Mouse (Mus musculus) ES-Bruce4 (cell line): Measurements from ENCODE around the gene Grid2ip. TPM values are rescaled to one million over a fixed set of nuclear protein-coding genes. Genes with fewer than 3 reads are reported as not detected.

ENCODE experiments used
- H3K27ac ChIP-seq: 2 replicates; pipeline ENCODE4 v1.5.1; 2012; ENCODE audit warnings: low read length, inconsistent platforms; ENCODE audit not compliant: insufficient read depth
- H3K27me3 ChIP-seq: 2 replicates; pipeline ENCODE4 v1.6.1; 2012; ENCODE audit warnings: mild to moderate bottlenecking, low read length, inconsistent platforms; ENCODE audit not compliant: control insufficient read depth, poor library complexity, insufficient read depth, severe bottlenecking
- H3K36me3 ChIP-seq: 2 replicates; pipeline ENCODE4 v1.6.1; 2012; ENCODE audit warnings: inconsistent platforms, mild to moderate bottlenecking, low read length, moderate library complexity; ENCODE audit not compliant: control insufficient read depth, poor library complexity, insufficient read depth, severe bottlenecking
- H3K4me1 ChIP-seq: one replicate; pipeline ENCODE4 v1.8.1; 2011; ENCODE audit warnings: low read length; ENCODE audit not compliant: control insufficient read depth, insufficient read depth
- H3K4me3 ChIP-seq: 2 replicates; pipeline ENCODE4 v1.5.1; 2011; ENCODE audit warnings: low read depth, mild to moderate bottlenecking, low read length
- H3K9ac ChIP-seq: 2 replicates; pipeline ENCODE4 v1.6.1; 2012; ENCODE audit warnings: low read depth, mild to moderate bottlenecking, inconsistent platforms; ENCODE audit not compliant: poor library complexity, severe bottlenecking
- H3K9me3 ChIP-seq: replicated peaks from 2 replicates; pipeline ENCODE4 v1.6.1; 2012; ENCODE audit warnings: mild to moderate bottlenecking, low read length, inconsistent platforms; ENCODE audit not compliant: control insufficient read depth, poor library complexity, insufficient read depth, severe bottlenecking
- CTCF ChIP-seq: IDR thresholded peaks from one replicate; pipeline ENCODE4 v1.8.1; 2011; ENCODE audit warnings: low read depth, low read length
- EP300 ChIP-seq: IDR thresholded peaks from 2 replicates; pipeline ENCODE4 v1.6.1; 2011; ENCODE audit warnings: low read depth, low read length; ENCODE audit not compliant: insufficient read depth
- POLR2A ChIP-seq: IDR thresholded peaks from one replicate; pipeline ENCODE4 v1.8.1; 2011; ENCODE audit warnings: low read length; ENCODE audit not compliant: insufficient read depth
- polyA plus RNA-seq: library from polyadenylated mRNA; stranded (reverse); fragments of >200 nt; gene quantifications from 2 replicates; pipeline ENCODE4 v1.2.4, GENCODE M21; 2011; ENCODE audit warnings: low read depth; ENCODE audit not compliant: missing spikeins, insufficient read depth, insufficient read length

Grid2ip gene
- polyA plus RNA-seq, 1 experiment = 0.57 TPM

DNA sequence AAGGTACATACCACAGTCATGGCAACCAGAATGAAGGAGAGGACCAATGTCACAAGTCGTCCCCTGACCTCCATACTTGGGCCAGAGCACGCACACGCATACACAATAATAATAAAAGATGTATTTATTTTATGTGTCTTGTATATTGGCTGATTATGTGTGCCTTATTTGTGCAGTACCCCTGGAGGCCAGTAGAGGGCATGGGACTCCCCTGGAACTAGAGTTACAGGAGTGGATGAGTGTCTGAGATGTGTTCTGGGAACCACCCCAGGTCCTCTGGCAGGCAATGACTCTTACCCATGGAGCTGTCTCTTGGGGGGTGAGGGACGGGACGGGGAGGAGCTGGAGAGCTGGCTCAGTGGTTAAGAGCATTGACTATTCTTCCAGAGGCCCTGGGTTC is 2.9 kb downstream of the Grid2ip start:
- H3K9ac ChIP-seq = no peak overlapping the region
- TF ChIP-seq POLR2A (no peak), CTCF (peak; percentile 41)

DNA sequence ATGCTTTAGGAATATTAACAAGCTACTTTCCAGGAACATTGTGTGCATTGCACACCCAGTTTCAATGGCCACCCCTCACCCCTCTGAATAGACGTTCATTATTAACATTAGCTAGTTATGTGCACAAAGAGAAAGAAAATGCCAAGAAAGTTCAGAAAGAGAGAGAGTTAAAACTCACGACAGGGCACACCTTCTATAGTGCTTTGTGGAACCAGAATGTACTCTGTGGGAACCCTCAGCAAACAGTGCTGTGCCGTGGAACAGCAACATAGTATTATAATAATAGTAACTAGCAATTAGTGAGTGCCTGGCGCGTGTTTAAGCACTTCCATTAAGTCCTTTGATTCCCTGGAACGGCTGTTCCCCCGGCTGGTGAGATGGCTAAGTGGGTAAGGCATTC is 4.3 kb downstream of the Grid2ip start:
- no peaks in the 10 kb centered on the region for H3K9me3 ChIP-seq
- H3K36me3 ChIP-seq = no peaks in the 10 kb centered on the region
- H3K27ac ChIP-seq = no peak overlapping the region
- no peaks in the 10 kb centered on the region for H3K27me3 ChIP-seq
- no peak overlapping the region for H3K9ac ChIP-seq
- TF ChIP-seq CTCF (no peak), EP300 (no peak), POLR2A (no peak)
- no peak overlapping the region for H3K4me3 ChIP-seq
- no peaks in the 10 kb centered on the region for H3K4me1 ChIP-seq

More for the DNA sequence above, 2.9 kb downstream of the Grid2ip start:
- Histone ChIP-seq H3K27ac (no peak overlapping the region), H3K9me3 (no peaks in the 10 kb centered on the region), H3K4me1 (no peaks in the 10 kb centered on the region), H3K36me3 (no peaks in the 10 kb centered on the region), H3K4me3 (no peak overlapping the region), H3K27me3 (no peaks in the 10 kb centered on the region)

DNA sequence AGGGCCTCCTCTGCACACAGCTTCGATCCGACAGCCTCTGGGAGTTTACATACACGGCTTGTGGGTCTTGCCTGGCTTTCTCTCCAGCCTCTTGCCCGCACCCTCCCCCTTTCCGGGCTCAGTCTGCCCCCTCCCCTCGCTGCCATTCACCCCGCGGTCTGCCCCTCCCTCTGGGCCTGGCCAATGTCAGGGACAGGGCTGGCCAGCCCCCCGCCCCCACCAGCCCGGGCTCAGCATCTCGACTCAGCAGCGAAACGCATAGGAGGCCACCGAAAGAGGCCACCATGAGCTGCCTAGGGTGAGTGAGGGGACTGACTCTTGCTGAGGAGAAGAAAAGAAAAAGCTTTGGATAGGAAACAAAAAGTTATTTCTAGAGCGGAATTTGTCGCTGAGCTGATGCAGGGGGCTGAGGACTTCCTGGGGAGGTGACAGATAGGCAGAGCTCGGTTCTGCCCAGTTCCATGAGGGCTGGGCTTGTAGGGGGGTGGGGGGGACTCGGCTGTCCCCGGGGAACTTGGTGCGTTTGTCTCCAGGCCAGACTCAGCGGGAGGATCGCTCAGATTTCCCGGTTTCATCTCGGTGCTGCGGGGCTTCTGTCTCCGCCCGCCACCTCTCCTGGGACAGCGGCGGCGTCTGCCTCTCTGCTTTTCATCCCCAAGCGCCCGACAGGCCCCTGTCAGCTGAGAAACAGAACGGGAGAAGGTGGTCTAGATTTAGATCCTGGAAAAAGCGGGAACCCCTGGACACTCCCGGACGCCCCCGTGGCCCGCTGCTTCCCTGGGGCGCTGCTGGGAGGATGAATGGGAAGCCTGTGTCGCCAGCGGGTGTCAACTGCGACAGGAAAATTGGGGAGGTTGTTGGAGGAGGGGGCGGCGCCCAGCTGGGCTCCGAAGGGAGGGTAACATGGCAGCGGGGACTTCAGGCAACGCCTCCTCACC is 6.8 kb downstream of the Grid2ip start:
- Histone ChIP-seq H3K4me1 (no peaks in the 10 kb centered on the region), H3K9ac (no peak overlapping the region), H3K27ac (no peak overlapping the region), H3K36me3 (no peaks in the 10 kb centered on the region), H3K4me3 (peak overlapping the region; percentile 29), H3K27me3 (no peaks in the 10 kb centered on the region), H3K9me3 (no peaks in the 10 kb centered on the region)
- TF ChIP-seq POLR2A = no peak
- no peak for TF ChIP-seq EP300
- TF ChIP-seq CTCF = no peak

DNA sequence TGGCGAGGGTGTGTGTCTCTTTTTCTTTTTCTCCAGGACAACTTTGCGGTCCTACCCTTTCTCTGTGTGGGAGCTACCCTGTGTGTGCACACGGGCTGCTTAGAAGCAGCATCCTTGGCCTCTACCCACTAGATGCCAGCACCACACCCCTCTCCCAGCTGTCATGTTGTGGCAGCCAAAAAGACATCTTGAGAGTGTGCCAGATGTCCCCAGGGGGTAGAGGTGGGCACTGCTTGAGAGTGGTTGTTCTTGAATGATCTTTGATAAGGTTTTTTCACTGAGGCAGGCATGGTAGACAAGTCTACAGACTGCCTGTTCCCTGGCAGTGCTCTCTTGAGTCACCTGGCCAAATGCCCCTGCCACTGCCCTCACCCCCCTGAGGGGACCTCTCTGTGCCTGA is 10.8 kb downstream of the Grid2ip start:
- no peak for TF ChIP-seq POLR2A
- TF ChIP-seq EP300 = no peak
- no peak for TF ChIP-seq CTCF
- Histone ChIP-seq H3K4me3 (no peak overlapping the region), H3K36me3 (no peaks in the 10 kb centered on the region), H3K9ac (no peak overlapping the region), H3K4me1 (no peaks in the 10 kb centered on the region), H3K27ac (no peak overlapping the region), H3K9me3 (no peaks in the 10 kb centered on the region), H3K27me3 (no peaks in the 10 kb centered on the region)

DNA sequence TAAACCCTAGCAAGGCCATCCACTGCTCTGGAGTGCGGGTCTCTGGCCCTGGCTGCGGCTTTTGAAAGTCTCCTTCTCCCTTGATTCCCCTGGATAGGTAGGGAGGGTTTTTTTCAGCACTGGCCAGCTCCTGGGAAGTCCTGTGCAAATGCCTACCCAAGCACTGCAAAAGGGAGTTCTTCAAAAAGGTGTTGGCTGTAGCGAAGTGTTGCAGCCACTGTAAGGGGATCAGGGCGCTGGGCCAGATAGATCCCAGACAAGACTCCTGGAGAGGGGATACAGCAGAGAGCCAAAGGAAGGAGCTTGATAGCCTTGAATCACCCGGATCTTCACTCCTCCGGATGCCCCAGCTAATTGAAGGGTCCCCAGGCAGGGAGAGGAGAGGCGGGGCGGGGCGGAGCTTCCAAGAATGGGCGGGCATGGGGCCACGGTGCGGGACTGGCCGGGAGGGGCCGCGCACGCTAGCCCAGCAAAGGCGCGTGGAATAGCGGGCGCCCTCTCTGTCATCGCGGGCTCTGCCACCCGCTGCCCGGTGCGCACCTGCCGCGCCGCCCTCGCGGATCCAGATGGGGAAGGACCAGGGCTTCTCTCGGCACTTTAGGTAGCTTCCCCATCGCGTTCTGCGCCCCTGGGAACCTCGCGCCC is 12.6 kb downstream of the Grid2ip start:
- Histone ChIP-seq H3K9ac (peak overlapping the region; percentile 32; the same call in 1 of the 2 replicates), H3K27ac (no peak overlapping the region), H3K4me3 (peak overlapping the region; percentile 45), H3K9me3 (no peaks in the 10 kb centered on the region), H3K36me3 (no peaks in the 10 kb centered on the region), H3K4me1 (no peaks in the 10 kb centered on the region), H3K27me3 (no peaks in the 10 kb centered on the region)
- no peak for TF ChIP-seq EP300
- TF ChIP-seq POLR2A = no peak
- TF ChIP-seq CTCF = no peak

GRCm38 (mm10) chr5:143370416-143371145 is 13.4 kb downstream of the Grid2ip start:
- no peaks in the 10 kb centered on the region for H3K27me3 ChIP-seq
- no peak overlapping the region for H3K27ac ChIP-seq
- H3K4me3 ChIP-seq = peak overlapping the region; percentile 45; the same call in 1 of the 2 replicates
- peak overlapping the region; percentile 32; the same call in 1 of the 2 replicates for H3K9ac ChIP-seq
- no peaks in the 10 kb centered on the region for H3K36me3 ChIP-seq
- H3K4me1 ChIP-seq = no peaks in the 10 kb centered on the region
- TF ChIP-seq EP300 (no peak), POLR2A (no peak), CTCF (no peak)
- no peaks in the 10 kb centered on the region for H3K9me3 ChIP-seq
